Mouse (Mus musculus): ENCODE measurements around the gene Spata1.

- TF ChIP-seq CTCF (IDR thresholded peaks at IDR 0.05; ENCODE audit: control insufficient read depth, insufficient read depth, insufficient replicate concordance, low read depth, low read length) (no peak), POLR2A (IDR thresholded peaks at IDR 0.05; ENCODE audit: control insufficient read depth, low read depth, low read length) (no peak)
These were observed 4.6 kb downstream of the Spata1 start for GRCm38 (mm10) chr3:146494941-146495340.

All from testis, adult 2 months (tissue).